Comparison of ENCODE assay signal across 13 mouse cellular contexts in the genomic region with DNA sequence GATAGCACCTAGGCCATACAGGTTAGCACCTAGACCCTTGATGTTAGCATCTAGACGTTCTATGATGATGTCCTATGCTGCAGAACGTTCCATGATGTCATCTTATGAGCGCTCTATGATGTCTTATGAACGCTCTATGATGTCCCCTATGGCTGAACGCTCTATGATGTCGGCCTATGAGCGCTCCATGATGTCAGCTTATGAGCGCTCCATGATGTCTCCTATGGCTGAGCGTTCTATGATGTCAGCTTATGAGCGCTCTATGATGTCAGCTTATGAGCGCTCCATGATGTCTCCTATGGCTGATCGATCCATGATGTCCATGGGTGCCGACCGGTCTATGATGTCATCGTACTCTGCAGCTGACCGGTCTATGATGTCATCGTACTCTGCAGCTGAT. TPM values are rescaled to one million over a fixed set of nuclear protein-coding genes. Genes with fewer than 3 reads are reported as not detected.
A peak's percentile ranks its signal among the peaks of the same experiment; 100 is the strongest.
DNase-seq lines count a peak whose midpoint lies in the region; ATAC-seq and TF ChIP-seq lines count a peak whose summit lies in the region.
"Had no signal": no experiment of that assay in that cellular context is flagged by ENCODE, and none has a peak within 500 bp of the region (broad histone marks: within the 10 kb centered on the region; RNA-seq: fewer than 3 reads in every experiment).

No protein-coding gene starts in this region.

- H3K4me2 ChIP-seq in forebrain, embryonic 15.5 days (replicated peaks): no peak overlapping the region
- no peak overlapping the region for H3K4me2 ChIP-seq in forebrain, embryonic 13.5 days
- H3K4me2 ChIP-seq in lung, embryonic 14.5 days: no peak overlapping the region
- H3K4me2 ChIP-seq in liver, postnatal 0 days (ENCODE audit: low read depth, low read length): no peak overlapping the region

- peaks cover 80% of the 10 kb centered on the region for H3K36me3 ChIP-seq in forebrain, embryonic 15.5 days
- H3K36me3 ChIP-seq in forebrain, embryonic 13.5 days (ENCODE audit: poor library complexity, severe bottlenecking): peaks cover 86% of the 10 kb centered on the region
- H3K36me3 ChIP-seq in lung, embryonic 14.5 days (ENCODE audit: insufficient read depth): peaks cover 93% of the 10 kb centered on the region
- peaks cover 91% of the 10 kb centered on the region for H3K36me3 ChIP-seq in liver, postnatal 0 days (replicated peaks; ENCODE audit: insufficient read depth, low read length)

- ATAC-seq in forebrain, embryonic 15.5 days (replicated peaks): peak; percentile 41; the same call in 1 of the 2 replicates
- no peak for ATAC-seq in forebrain, embryonic 13.5 days
- ATAC-seq in lung, embryonic 14.5 days (ENCODE audit: insufficient read depth): 0 out of 2 replicates have a peak, but pooled peaks have one; percentile 31
- peak; percentile 12 for ATAC-seq in activated CD4-positive, CD25-positive, alpha-beta regulatory T cell, adult 4 months
- ATAC-seq in liver, postnatal 0 days: peak; percentile 32
- ATAC-seq: forebrain, postnatal 0 days had no signal

- no peak for DNase-seq in lung, embryonic 14.5 days
- no peak for DNase-seq in lung, postnatal 25 days (ENCODE audit: low spot score)
- DNase-seq in liver, postnatal 0 days: no peak
- DNase-seq in adrenal gland, postnatal 10 days: no peak
- DNase-seq in urinary bladder, adult 18-20 months (ENCODE audit: low spot score in 2 of 2): no peak
- DNase-seq: cerebellum, adult 8-10 months; forebrain, postnatal 0 days; gastrocnemius, postnatal 36 days; kidney, adult 2 months; thymus, adult 18-20 months had no signal

- no peak overlapping the region for H3K4me3 ChIP-seq in forebrain, embryonic 15.5 days
- no peak overlapping the region for H3K4me3 ChIP-seq in forebrain, embryonic 13.5 days
- no peak overlapping the region for H3K4me3 ChIP-seq in lung, embryonic 14.5 days (ENCODE audit: low read depth, low read length)
- H3K4me3 ChIP-seq in liver, postnatal 0 days (ENCODE audit: low read depth, low read length): no peak overlapping the region

- 98% methylated on average over 17 of the region's 17 CpGs for WGBS in forebrain, embryonic 15.5 days
- 98% methylated on average over 17 of the region's 17 CpGs for WGBS in forebrain, embryonic 13.5 days
- 97% methylated on average over 17 of the region's 17 CpGs for WGBS in lung, embryonic 14.5 days
- WGBS in liver, postnatal 0 days (ENCODE audit: insufficient replicate concordance): 98% methylated on average over 17 of the region's 17 CpGs

- H3K9ac ChIP-seq in forebrain, embryonic 15.5 days (replicated peaks): no peak overlapping the region
- H3K9ac ChIP-seq in forebrain, embryonic 13.5 days: no peak overlapping the region
- no peak overlapping the region for H3K9ac ChIP-seq in lung, embryonic 14.5 days
- no peak overlapping the region for H3K9ac ChIP-seq in liver, postnatal 0 days (replicated peaks)
- H3K9ac ChIP-seq: forebrain, postnatal 0 days had no signal

- H3K27me3 ChIP-seq in forebrain, embryonic 15.5 days: no peaks in the 10 kb centered on the region
- no peaks in the 10 kb centered on the region for H3K27me3 ChIP-seq in forebrain, embryonic 13.5 days
- H3K27me3 ChIP-seq in lung, embryonic 14.5 days (ENCODE audit: insufficient read depth, low read length): no peaks in the 10 kb centered on the region
- H3K27me3 ChIP-seq in liver, postnatal 0 days (ENCODE audit: insufficient read depth, low read length): no peaks in the 10 kb centered on the region

- TF ChIP-seq EP300 in liver, postnatal 0 days (IDR thresholded peaks at IDR 0.05; ENCODE audit: low read depth): no peak

- no peak for TF ChIP-seq CTCF in lung, embryonic 14.5 days (IDR thresholded peaks at IDR 0.05; ENCODE audit: low read depth)
- TF ChIP-seq CTCF in liver, postnatal 0 days (IDR thresholded peaks at IDR 0.05; ENCODE audit: low read depth): no peak

- peaks cover 13% of the 10 kb centered on the region for H3K4me1 ChIP-seq in forebrain, embryonic 15.5 days
- H3K4me1 ChIP-seq in forebrain, embryonic 13.5 days: peaks cover 11% of the 10 kb centered on the region
- H3K4me1 ChIP-seq in lung, embryonic 14.5 days (ENCODE audit: insufficient read depth): no peaks in the 10 kb centered on the region
- no peaks in the 10 kb centered on the region for H3K4me1 ChIP-seq in liver, postnatal 0 days (ENCODE audit: insufficient read depth)

- H3K9me3 ChIP-seq in forebrain, embryonic 15.5 days: no peaks in the 10 kb centered on the region
- no peaks in the 10 kb centered on the region for H3K9me3 ChIP-seq in forebrain, embryonic 13.5 days (replicated peaks)
- no peaks in the 10 kb centered on the region; the same call in 1 of the 2 replicates for H3K9me3 ChIP-seq in lung, embryonic 14.5 days (ENCODE audit: low read depth, low read length)
- peaks cover 4% of the 10 kb centered on the region; the same call in 1 of the 2 replicates for H3K9me3 ChIP-seq in liver, postnatal 0 days (ENCODE audit: low read length)

- H3K27ac ChIP-seq in forebrain, embryonic 15.5 days (replicated peaks): no peak overlapping the region
- no peak overlapping the region for H3K27ac ChIP-seq in forebrain, embryonic 13.5 days
- H3K27ac ChIP-seq in lung, embryonic 14.5 days (ENCODE audit: low read depth): no peak overlapping the region
- no peak overlapping the region for H3K27ac ChIP-seq in liver, postnatal 0 days (ENCODE audit: low read depth)

RNA-seq across cellular contexts. Expression of a gene that starts 10.0 kb away (rescaled TPM):
- 142 TPM in 2 replicates for polyA plus RNA-seq in forebrain, embryonic 15.5 days (2015; fragmentation: Nextera tagmentation; extraction: Ambion mirVana)
- polyA plus RNA-seq in forebrain, embryonic 13.5 days (2015; fragmentation: Nextera tagmentation; extraction: Ambion mirVana): 151 and 154 TPM in 2 replicates
- 149 and 155 TPM in 2 replicates for polyA plus RNA-seq in lung, embryonic 14.5 days (2014; fragmentation: Nextera tagmentation; extraction: Ambion mirVana)
- polyA plus RNA-seq in activated CD4-positive, CD25-positive, alpha-beta regulatory T cell, adult 4 months (2017; shearing (Covaris generic)): 100 to 1,000 TPM; 119 to 186 TPM
- 44.2 and 45.4 TPM in 2 replicates for polyA plus RNA-seq in liver, postnatal 0 days (2015; fragmentation: Nextera tagmentation; extraction: Ambion mirVana)
- 100 to 1,000 TPM; 169 to 238 TPM for total RNA-seq in adrenal gland, postnatal 10 days (2021)

RNA-seq across cellular contexts. Expression of a gene that starts 10.5 kb away (rescaled TPM):
- polyA plus RNA-seq in forebrain, embryonic 15.5 days (2015; fragmentation: Nextera tagmentation; extraction: Ambion mirVana): 79.1 and 79.9 TPM in 2 replicates
- 95.7 and 96.4 TPM in 2 replicates for polyA plus RNA-seq in forebrain, embryonic 13.5 days (2015; fragmentation: Nextera tagmentation; extraction: Ambion mirVana)
- 113 and 129 TPM in 2 replicates for polyA plus RNA-seq in lung, embryonic 14.5 days (2014; fragmentation: Nextera tagmentation; extraction: Ambion mirVana)
- 10 to 100 TPM; 57.7 to 59.6 TPM for polyA plus RNA-seq in activated CD4-positive, CD25-positive, alpha-beta regulatory T cell, adult 4 months (2017; shearing (Covaris generic))
- 30.3 and 33.4 TPM in 2 replicates for polyA plus RNA-seq in liver, postnatal 0 days (2015; fragmentation: Nextera tagmentation; extraction: Ambion mirVana)
- 10 to 100 TPM; 93.3 to 94.2 TPM for total RNA-seq in adrenal gland, postnatal 10 days (2021)

RNA-seq across cellular contexts. Expression of a gene that starts 31.3 kb away (rescaled TPM):
- 20.0 and 20.3 TPM in 2 replicates for polyA plus RNA-seq in forebrain, embryonic 15.5 days (2015; fragmentation: Nextera tagmentation; extraction: Ambion mirVana)
- polyA plus RNA-seq in forebrain, embryonic 13.5 days (2015; fragmentation: Nextera tagmentation; extraction: Ambion mirVana): 23.6 and 24.9 TPM in 2 replicates
- polyA plus RNA-seq in lung, embryonic 14.5 days (2014; fragmentation: Nextera tagmentation; extraction: Ambion mirVana): 34.4 and 35.9 TPM in 2 replicates
- polyA plus RNA-seq in activated CD4-positive, CD25-positive, alpha-beta regulatory T cell, adult 4 months (2017; shearing (Covaris generic)): 10 to 100 TPM; 12.0 to 27.2 TPM
- polyA plus RNA-seq in liver, postnatal 0 days (2015; fragmentation: Nextera tagmentation; extraction: Ambion mirVana): 12.4 and 14.2 TPM in 2 replicates
- 10 to 100 TPM in 1 of 2 experiments, 1 to 10 TPM in 1; 8.4 to 11.6 TPM for total RNA-seq in adrenal gland, postnatal 10 days (2021)

RNA-seq across cellular contexts. Expression of a gene that starts 38.5 kb away (rescaled TPM):
- 8.0 and 9.0 TPM in 2 replicates for polyA plus RNA-seq in forebrain, embryonic 15.5 days (2015; fragmentation: Nextera tagmentation; extraction: Ambion mirVana)
- polyA plus RNA-seq in forebrain, embryonic 13.5 days (2015; fragmentation: Nextera tagmentation; extraction: Ambion mirVana): 7.4 and 7.9 TPM in 2 replicates
- 2.5 and 2.7 TPM in 2 replicates for polyA plus RNA-seq in lung, embryonic 14.5 days (2014; fragmentation: Nextera tagmentation; extraction: Ambion mirVana)
- 1 to 10 TPM in 1 of 2 experiments, under 1 TPM in 1; 0.79 to 2.3 TPM for polyA plus RNA-seq in activated CD4-positive, CD25-positive, alpha-beta regulatory T cell, adult 4 months (2017; shearing (Covaris generic))
- polyA plus RNA-seq in liver, postnatal 0 days (2015; fragmentation: Nextera tagmentation; extraction: Ambion mirVana): 3.6 and 4.3 TPM in 2 replicates
- 10 to 100 TPM; 10.9 to 15.4 TPM for total RNA-seq in adrenal gland, postnatal 10 days (2021)

RNA-seq across cellular contexts. Expression of a gene that starts 59.7 kb away (rescaled TPM):
- polyA plus RNA-seq in forebrain, embryonic 15.5 days (2015; fragmentation: Nextera tagmentation; extraction: Ambion mirVana): 83.2 and 89.2 TPM in 2 replicates
- 49.9 and 55.6 TPM in 2 replicates for polyA plus RNA-seq in forebrain, embryonic 13.5 days (2015; fragmentation: Nextera tagmentation; extraction: Ambion mirVana)
- 33.1 and 37.2 TPM in 2 replicates for polyA plus RNA-seq in lung, embryonic 14.5 days (2014; fragmentation: Nextera tagmentation; extraction: Ambion mirVana)
- polyA plus RNA-seq in activated CD4-positive, CD25-positive, alpha-beta regulatory T cell, adult 4 months (2017; shearing (Covaris generic)): 10 to 100 TPM; 34.6 to 38.3 TPM
- 8.6 and 9.8 TPM in 2 replicates for polyA plus RNA-seq in liver, postnatal 0 days (2015; fragmentation: Nextera tagmentation; extraction: Ambion mirVana)
- 10 to 100 TPM; 33.8 to 38.3 TPM for total RNA-seq in adrenal gland, postnatal 10 days (2021)
